20 mouse cellular contexts compared by ENCODE assay signal in genomic region chr12:5668486-5668885, GRCm38 (mm10).
DNase-seq lines count a peak whose midpoint lies in the region; ATAC-seq and TF ChIP-seq lines count a peak whose summit lies in the region.
"Had no signal": no experiment of that assay in that cellular context is flagged by ENCODE, and none has a peak within 500 bp of the region (broad histone marks: within the 10 kb centered on the region; RNA-seq: fewer than 3 reads in every experiment).

No protein-coding gene starts in this region.

- no peak overlapping the region for H3K4me2 ChIP-seq in limb, embryonic 14.5 days (replicated peaks; ENCODE audit: low read depth, low read length, severe bottlenecking)
- H3K4me2 ChIP-seq: neural tube, embryonic 15.5 days had no signal

- H3K4me1 ChIP-seq in limb, embryonic 14.5 days (ENCODE audit: control insufficient read depth, insufficient read depth, low read length) = no peaks in the 10 kb centered on the region
- H3K4me1 ChIP-seq in limb, embryonic 10.5 days = no peaks in the 10 kb centered on the region
- H3K4me1 ChIP-seq: neural tube, embryonic 15.5 days had no signal

- no peak overlapping the region for H3K27ac ChIP-seq in limb, embryonic 14.5 days (replicated peaks; ENCODE audit: low read depth, low read length)
- no peak overlapping the region for H3K27ac ChIP-seq in limb, embryonic 10.5 days
- H3K27ac ChIP-seq: liver, embryonic 14.5 days; neural tube, embryonic 15.5 days had no signal

- ATAC-seq in limb, embryonic 14.5 days (ENCODE audit: low FRiP score, low read depth) = no peak
- ATAC-seq: forebrain, embryonic 14.5 days had no signal

- H3K27me3 ChIP-seq in limb, embryonic 14.5 days (ENCODE audit: control insufficient read depth, insufficient read depth, low read length) = no peaks in the 10 kb centered on the region
- H3K27me3 ChIP-seq in limb, embryonic 10.5 days (ENCODE audit: low read depth, poor library complexity, severe bottlenecking) = no peaks in the 10 kb centered on the region
- H3K27me3 ChIP-seq: CH12.LX; neural tube, embryonic 15.5 days had no signal

- 53% methylated on average over 3 of the region's 3 CpGs for WGBS in limb, embryonic 14.5 days
- 61% methylated on average over 3 of the region's 3 CpGs for WGBS in limb, embryonic 10.5 days

- H3K36me3 ChIP-seq in limb, embryonic 14.5 days (ENCODE audit: control insufficient read depth, insufficient read depth, low read length) = no peaks in the 10 kb centered on the region
- H3K36me3 ChIP-seq in limb, embryonic 10.5 days = no peaks in the 10 kb centered on the region
- H3K36me3 ChIP-seq: neural tube, embryonic 15.5 days had no signal

- no peaks in the 10 kb centered on the region for H3K9me3 ChIP-seq in limb, embryonic 14.5 days (ENCODE audit: control insufficient read depth, low read length)
- H3K9me3 ChIP-seq in limb, embryonic 10.5 days (replicated peaks) = no peaks in the 10 kb centered on the region
- H3K9me3 ChIP-seq: neural tube, embryonic 15.5 days had no signal

- no peak overlapping the region for H3K9ac ChIP-seq in limb, embryonic 14.5 days (ENCODE audit: low read depth, low read length, severe bottlenecking)
- H3K9ac ChIP-seq: liver, embryonic 14.5 days; neural tube, embryonic 15.5 days had no signal

- no peak overlapping the region for H3K4me3 ChIP-seq in limb, embryonic 14.5 days (replicated peaks; ENCODE audit: low read length)
- H3K4me3 ChIP-seq in limb, embryonic 10.5 days = no peak overlapping the region
- H3K4me3 ChIP-seq: myocyte; neural tube, embryonic 15.5 days had no signal

- DNase-seq in embryo, embryonic 10.5 days (ENCODE audit: low spot score) = peak; percentile 3
- DNase-seq in embryo, embryonic 9.5 days (ENCODE audit: extremely low spot score) = no peak
- peak; percentile 34 for DNase-seq in limb, embryonic 14.5 days (ENCODE audit: low spot score)
- no peak for DNase-seq in limb, embryonic 10.5 days (ENCODE audit: low spot score)
- DNase-seq in forelimb bud, embryonic 11.5 days (ENCODE audit: low read depth, low spot score) = peak; percentile 7
- DNase-seq in lung, postnatal 14 days = peak; percentile 12
- no peak for DNase-seq in frontal cortex, postnatal 36 days (ENCODE audit: low spot score in 2 of 2)
- DNase-seq in retina, embryonic 14.5 days (ENCODE audit: low spot score) = no peak
- DNase-seq: adrenal gland, postnatal 25 days; cerebellum, adult 9-11 months; embryo, embryonic 11 days; kidney, adult 2 months; left cerebral cortex, postnatal 4 days; midbrain, embryonic 14.5 days; retina, postnatal 1 day had no signal

- no peak for TF ChIP-seq POLR2A in limb, embryonic 14.5 days (IDR thresholded peaks at IDR 0.05; ENCODE audit: borderline replicate concordance, extremely low read depth, insufficient read depth, insufficient read length)

Comparison
In these comparisons a context has a peak if more than half of its experiments do, and no peak if none do; other contexts are left out.
1. DNase-seq: peak in embryo, embryonic 10.5 days (single experiment), limb, embryonic 14.5 days (single experiment), forelimb bud, embryonic 11.5 days (single experiment) and lung, postnatal 14 days (single experiment); none in embryo, embryonic 9.5 days (single experiment), limb, embryonic 10.5 days (single experiment), frontal cortex, postnatal 36 days (0 of 2) and retina, embryonic 14.5 days (single experiment).